Mouse (Mus musculus) right cerebral cortex, postnatal 36 days (tissue): ENCODE measurements around the gene B4galt5.

Experiments used
- DNase-seq, 2 experiments: peaks; one replicate each; pipeline ENCODE4 v3.0.0; 2022; ENCODE audit warnings: low spot score in 2 of 2, mixed read lengths in 1 of 2

Gene B4galt5

DNA sequence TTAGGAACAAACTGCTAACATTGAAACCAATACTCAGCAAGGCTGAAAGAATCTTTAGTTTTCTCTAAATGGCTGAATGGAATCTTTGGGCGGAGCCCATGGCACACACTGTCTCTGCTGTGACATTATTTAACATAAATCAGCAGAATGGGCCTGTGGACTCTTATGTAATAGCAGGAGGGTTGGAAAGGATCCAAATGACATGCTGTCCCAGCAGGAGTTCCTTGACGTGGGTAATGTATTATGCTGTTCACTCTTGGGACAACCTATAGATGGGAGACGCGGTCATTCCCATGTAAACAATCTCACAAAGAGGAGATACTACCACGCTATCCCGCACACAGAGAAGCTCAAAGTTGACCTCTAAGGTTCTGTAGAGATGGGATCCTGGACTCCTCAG is 15.5 kb downstream of the B4galt5 start:
- no peak for DNase-seq

DNA sequence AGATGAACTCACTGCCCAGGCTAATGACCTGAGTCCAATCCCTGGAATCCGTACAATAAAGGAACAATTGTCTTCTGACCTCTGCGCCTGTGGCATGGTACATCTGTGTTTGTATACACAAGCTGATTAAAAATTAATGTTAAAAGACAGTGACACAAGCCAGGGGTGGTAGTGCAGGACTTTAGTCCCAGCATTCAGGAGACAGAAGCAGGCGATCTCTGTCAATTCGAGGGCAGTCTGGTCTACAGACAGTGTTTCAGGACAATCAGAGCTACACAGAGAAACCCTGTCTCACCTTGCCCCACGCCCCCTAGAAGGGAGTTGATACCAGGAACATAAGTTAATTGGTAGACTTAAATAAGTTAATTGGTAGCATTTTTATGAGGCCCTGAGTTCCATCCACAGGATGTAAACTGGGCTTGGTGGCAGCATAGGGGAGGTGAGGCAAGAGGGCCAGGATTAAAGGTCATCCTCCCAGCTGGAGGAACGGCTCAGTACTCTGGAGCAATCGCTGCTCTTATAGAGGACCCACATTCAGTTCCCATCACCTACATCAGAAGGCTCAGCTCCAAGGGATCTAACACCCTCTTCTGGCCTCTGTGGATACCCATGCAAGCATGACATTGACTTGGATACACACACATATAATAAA is 16.5 kb downstream of the B4galt5 start:
- DNase-seq: no peak

DNA sequence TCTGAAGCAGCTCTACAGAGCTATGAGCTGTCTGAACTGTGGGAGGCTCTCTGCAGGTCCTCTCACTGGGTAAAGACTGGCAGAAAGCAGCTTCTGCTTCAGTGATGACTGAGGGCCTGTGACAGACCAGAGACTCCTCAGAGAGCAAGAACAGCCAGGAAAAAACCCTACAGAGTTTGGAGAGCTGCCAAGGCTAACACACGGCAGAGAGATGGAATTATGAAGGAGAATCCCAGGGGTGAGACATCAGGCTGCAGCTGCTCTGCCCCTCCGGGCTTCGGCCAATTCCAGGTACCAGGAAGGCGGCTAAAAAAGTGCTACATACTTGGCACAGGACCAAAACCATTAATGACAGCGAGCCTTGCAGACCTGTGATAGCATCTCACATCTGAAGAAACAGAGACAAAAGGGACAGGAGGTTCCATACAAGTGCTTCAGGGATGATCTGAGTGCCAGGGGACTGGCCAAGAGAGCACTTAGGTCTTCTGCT is 17.5 kb downstream of the B4galt5 start:
- DNase-seq: no peak

DNA sequence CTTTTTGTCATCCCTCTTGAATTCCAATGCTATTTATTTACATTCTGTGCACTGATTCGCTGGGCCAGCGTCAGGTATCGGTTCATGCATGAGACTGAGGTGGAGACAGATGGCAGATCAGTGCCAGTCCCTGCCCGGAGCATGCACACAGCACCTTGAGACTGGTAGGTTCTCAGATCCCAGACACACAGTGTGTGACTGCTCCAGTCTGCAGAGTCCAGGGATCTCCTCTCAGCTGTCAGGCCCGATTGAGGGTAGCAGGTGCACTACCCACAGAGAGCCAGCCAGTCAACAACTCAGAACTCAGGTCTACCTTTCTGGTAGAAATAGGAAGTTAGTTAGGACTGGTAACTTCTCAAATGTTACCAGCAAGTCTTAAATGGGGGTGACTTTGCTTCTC is 18.4 kb downstream of the B4galt5 start:
- DNase-seq: no peak

DNA sequence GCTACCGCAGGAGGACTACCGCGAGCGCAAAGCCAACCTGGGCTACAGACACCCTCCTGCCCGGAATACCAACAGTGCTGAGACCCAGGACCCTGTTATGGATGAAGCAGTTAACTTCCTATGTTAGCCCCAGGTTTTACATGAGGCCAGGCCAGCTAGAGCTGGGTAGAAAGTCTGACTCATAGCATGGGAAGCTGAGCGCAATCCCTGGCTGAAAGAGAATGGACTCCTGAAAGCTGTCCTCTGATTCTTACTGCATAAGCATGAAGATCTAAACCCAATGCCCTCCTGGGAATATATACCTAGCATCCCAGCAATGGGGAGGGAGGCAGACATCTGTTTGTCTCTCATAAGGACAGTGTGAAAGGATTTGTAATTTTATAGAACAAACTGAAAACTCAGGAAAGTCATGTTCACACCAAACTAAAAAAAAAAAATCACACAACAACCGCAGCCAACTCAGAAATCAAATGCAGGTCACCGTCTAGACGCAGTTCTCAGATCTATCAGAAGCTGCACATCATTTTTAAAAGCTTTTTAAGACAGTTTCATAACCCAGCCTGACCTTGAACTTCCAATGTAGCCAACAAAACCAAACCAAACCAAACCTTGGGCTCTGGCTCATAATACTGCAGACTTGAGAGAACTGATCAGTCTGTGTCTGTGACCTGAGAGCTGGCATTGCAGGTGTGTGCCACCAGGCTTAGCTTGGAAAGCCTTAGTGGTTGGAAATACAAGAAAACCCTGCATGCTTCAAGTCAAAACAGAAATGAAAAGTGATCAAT is 19.3 kb downstream of the B4galt5 start:
- no peak for DNase-seq

DNA sequence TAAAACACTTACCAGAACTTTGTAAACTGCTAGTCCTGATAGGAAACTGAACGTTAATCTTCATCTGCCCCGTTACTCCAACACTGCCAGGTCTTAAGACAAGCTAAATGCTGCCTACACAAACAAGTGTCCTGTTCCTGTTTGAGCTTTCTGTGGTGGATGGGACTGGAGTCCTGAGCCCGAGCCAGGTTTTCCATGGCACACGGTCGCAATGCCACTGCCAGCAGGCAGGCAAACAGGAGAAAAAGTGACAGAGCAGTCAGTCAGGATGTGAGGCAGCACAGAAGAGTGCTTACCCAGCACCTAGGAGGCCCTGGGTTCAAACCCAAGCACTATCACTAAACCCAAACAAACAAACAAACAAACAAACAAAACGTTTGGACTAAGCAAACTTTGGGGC is 20.6 kb downstream of the B4galt5 start:
- DNase-seq: no peak

DNA sequence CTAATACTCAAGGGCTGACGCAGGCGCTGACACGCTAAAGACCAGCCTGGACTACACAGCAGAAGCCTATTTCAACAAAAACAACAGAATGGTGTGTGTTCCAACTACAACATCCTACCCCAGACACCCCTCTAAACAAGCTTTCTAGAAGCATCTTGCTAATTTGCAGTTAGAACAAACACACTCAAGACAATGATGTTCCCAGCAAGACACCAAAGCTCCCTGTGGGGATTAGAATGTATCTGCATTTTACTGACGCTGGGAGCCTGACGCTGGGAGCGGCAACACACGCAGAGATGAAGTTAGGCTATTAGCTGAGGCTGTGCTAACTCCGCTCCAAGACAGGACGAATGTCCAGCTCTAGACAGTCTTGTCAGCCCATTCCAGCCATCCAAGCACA is 22.4 kb downstream of the B4galt5 start:
- DNase-seq: no peak

DNA sequence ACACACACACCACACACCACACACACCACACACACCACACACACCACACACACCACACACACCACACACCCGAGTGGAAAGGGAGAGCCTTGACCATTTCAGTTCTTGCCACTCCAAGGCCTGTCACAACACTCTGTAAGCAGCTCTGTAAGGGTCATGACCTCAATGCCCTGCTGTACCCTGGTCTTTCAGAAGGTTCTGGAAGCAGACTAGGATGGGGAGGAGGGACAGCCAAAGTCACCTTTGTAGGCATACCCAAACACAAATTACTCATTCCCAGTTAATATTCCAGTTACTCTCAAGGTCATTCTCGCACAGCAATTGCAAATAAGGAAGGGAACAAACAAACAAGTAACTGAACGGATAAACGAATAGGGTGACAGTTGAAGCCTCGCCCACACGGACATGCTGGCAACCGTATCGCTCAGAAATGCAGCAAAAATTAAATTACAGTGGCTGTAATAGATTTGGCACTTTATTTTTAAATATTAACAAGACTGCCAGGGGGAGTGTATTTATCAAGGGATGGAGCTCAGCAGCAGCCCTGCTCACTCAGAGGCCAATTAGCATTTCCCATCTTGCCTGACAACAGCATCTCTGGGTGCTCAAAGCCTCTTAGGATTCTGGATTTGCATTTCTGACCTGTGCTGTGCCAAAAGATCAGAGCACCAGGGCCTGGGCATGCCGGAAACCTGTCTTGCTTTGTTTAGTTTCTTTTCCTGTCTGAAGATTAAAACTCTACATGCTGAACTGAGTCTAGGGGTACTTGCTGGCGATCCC is 24.6 kb downstream of the B4galt5 start:
- DNase-seq: no peak

DNA sequence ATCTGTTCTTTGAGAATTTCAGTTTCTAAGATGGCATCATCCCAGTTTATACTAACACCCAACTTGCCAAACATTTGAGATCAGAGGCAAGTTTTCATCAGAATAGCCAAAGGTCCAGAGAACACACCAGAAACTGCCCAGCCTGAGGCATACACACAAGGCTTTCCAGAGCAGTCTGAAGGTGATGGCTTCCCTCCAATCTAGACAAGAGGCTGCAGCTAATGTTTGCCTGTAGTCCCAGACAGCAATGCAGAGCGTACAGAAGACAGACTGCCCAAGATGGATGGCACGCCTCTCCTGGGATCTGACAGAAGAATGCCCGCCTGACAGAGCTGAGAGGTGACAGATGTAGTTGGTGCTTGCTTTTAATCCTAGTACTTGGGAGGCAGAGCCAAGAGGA is 25.9 kb downstream of the B4galt5 start:
- no peak for DNase-seq

DNA sequence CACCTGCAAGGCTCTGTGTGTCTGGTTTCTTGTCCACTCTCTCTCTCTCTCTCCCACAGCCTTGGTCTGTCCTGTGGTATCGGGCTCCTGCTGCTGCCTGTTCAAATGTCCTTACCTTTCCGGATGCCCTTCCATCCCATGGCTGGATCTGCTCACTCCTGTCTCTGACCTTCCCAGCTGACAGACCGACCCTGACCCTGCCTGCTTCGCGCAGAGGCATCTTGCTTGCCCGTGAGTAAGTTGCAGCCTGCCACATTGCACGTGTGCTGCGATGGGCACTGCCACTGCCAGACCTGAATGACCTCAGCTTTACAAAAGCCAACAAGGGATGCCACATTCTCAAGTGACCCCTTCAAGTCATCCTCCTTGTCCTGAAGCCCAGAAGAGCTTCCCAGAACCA is 27.6 kb downstream of the B4galt5 start:
- DNase-seq: no peak

DNA sequence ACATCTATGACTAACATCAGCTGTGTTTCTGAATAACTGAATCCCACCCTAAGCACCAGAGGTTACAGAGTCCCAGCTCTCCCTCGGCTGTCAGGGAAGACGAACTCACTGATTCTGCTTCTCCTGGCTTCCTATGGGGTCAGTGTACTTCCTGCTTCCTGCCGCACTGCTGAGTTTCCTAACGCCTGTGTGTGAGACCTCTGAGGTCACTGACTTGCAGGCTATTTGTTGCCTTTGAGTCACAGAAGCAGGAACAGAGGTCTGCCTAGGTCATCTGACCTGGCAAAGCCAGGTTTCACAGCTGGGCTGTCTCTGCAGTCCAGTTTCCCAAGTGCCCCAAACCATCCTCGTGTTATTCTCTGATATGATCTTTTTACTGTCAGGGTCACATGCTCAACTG is 30.0 kb downstream of the B4galt5 start:
- DNase-seq: no peak

DNA sequence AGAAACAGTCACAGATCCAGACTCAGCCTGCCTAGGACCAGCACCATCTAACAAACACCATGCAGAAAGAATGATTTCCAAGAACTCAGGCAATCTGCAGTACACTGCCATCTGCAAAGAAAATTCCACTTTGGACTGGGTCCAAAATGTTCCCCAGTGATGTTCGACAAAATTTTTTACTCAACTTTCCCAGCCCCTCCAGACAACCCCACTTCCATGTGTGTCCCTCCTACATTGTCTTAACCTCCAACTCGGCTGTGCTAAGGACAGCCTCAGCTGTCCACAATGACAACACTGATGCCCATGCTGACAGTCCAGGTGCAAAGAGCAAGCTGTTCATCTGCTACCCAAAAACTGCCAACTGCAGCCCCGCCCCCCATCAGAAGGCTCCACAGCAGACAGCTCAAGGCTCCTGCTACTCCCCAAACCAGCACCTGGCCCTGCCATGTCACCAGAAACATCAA is 32.2 kb downstream of the B4galt5 start:
- no peak for DNase-seq

DNA sequence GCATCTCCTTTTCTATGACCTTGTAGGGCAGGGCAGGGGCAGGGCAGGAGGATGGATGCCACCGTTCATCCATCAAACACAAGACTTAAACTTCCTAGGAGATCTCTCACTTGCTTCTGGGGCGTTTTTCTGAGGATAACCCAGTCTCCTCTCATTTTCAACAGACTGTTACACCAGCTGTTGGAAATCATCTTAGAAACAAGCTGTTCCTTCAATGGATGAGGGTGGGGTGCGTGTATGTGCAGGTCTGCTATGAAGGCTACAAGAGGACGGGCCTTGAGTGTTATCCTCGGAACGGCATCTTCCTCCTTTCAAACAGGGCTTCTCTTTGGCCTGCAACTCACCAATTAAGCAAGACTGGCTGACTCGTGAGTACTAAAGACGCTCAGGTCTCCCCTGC is 34.5 kb downstream of the B4galt5 start:
- no peak for DNase-seq

DNA sequence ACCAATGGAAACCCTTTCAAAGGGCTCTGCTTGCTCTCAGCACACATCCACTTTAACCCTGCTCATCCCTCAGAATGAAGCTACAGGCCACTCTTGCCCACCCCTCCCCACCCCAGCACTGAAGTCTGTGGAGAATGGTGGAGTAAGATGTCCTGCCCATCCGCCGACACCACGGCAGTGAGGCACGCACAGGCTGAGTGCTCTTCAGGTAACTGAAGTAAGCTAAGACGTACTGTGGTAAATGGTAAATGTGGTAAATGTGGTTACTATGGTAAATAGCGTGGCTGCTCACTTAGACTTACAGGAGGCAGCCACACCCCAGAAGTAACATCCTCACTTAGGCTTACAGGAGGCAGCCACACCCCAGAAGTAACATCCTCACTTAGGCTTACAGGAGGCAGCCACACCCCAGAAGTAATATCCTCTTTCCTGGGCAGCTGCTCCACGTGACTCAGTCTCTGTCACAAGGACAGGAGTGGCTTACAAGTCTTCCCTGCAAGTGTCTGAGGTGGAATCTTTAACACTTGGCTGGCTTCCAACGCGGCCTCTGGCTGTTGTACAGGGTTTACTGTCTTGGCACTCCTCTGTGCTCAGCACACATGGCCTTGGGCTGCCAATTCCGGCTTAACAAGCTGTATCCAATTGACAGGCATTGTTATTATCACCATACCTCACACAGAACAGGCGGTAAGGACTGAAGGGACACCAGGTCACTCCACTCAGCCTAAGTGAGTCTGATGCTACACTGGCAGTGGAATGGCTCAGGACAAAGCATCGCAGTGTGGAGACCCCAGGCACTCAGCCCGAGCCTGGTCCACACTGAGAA is 35.3 kb downstream of the B4galt5 start:
- no peak for DNase-seq

DNA sequence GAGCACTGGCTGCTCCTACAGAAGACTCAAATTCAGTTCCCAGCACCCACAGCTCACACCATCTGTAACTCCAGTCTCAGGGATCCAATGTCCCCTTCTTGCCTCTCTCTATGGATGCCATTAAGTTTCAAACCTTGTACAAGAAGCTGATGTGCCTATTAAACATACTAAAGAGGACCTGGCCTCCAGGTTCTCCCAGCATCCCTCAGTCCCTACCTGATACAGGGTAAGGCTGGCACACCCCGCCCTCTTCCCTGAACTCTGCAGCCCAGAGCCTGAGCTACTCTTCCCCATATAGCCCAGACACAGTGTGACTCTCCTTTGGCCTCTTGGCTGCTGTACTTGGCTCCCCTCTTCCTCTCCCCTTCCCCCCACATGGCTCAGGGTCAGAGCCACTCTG is 38.9 kb downstream of the B4galt5 start:
- no peak for DNase-seq

DNA sequence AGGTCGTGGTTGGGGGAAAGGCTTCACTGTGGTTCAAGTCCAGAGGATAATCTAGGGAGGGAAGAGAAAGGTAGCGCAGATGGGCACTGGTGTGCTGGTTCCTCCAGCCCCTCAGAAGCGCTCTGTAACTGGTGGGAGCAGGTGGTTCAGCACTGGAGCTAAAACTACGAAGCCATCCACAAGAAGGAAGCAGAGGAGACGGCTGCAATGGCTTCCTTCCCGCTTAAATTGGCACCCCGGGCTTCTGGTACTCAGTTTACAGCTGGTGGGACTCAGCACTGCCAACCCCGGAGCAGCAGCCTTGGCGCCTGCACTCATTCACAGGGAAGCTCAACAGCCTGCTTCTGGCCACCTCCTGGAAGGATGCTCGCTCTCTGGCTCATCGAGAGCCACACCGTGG is 39.7 kb downstream of the B4galt5 start:
- no peak for DNase-seq

DNA sequence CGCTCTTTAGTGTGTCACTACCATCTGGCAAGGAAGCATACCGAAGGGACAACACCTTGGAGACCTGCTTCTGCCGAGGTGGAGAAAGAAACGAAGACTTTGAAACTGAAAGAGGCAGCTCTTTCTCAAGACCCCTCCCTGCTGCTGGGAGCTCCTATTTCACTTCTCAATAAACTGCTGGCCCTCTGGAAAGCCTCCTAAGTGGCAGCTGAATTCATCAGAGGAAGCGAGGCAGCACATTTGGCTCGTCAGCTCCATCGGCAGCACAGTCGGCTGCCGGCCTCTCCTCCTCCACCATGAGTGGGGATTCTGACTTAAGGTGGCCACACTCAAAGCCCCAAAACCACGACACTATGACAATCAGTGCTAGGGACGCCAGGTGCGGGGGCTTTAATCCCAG is 41.3 kb downstream of the B4galt5 start:
- DNase-seq: no peak

DNA sequence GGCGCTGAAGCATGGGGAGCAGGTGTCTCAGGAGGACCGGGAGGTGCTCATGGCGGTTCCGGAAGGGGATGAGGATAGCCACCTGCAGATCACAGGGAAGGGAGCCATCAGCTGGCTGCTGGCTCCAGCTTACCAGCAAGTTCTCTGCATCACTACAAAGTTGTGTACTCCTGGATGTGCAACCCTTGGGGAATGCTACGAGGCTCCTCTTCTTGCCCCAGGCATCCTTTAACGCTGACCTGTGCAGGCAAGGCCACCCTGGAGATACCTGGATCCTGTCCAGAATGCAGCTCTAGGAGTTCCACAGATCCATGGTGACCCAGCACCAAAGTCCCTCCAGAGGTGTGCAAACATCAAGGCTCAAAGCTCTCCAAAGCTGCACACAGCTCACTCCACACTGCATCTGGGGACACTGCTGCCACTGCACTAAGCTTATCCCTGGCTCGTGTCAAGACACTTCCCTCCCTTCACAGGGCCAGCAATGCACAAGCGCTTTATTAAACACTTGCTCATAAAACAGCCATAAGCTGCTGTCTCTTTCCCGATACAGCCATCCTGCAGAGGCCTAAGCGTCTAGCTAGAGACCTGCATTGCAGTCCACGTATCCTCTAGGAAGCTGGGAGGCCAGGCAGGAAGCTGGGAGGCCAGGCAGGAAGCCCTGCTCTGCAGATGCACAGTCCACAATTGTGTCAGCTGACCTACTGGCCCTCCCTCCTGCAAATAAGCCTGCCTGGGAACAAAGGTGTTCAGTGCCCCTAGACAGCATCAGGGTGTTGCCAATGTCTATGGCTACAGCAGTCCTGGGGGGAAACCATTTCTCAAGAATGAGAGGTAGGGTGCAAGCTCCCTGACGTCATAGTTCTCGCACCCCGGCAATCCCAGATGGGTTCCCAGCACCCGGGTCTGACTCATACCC is 42.1 kb downstream of the B4galt5 start:
- DNase-seq: no peak

DNA sequence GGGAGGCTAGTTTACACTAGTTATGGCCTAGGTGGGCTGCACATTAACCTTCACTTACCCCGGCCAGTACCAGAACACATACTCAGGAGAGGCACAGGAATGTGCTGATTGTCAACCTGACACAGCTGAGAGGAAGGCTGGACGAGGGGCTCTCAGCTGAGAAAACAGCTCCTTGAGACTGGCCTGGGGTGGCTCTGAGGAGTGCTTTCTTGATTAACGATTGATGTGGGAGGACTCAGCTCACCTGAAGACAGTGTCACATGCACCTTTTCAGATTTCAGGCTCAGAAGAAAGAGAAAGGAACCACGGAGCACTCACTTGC is 42.7 kb downstream of the B4galt5 start:
- no peak for DNase-seq

DNA sequence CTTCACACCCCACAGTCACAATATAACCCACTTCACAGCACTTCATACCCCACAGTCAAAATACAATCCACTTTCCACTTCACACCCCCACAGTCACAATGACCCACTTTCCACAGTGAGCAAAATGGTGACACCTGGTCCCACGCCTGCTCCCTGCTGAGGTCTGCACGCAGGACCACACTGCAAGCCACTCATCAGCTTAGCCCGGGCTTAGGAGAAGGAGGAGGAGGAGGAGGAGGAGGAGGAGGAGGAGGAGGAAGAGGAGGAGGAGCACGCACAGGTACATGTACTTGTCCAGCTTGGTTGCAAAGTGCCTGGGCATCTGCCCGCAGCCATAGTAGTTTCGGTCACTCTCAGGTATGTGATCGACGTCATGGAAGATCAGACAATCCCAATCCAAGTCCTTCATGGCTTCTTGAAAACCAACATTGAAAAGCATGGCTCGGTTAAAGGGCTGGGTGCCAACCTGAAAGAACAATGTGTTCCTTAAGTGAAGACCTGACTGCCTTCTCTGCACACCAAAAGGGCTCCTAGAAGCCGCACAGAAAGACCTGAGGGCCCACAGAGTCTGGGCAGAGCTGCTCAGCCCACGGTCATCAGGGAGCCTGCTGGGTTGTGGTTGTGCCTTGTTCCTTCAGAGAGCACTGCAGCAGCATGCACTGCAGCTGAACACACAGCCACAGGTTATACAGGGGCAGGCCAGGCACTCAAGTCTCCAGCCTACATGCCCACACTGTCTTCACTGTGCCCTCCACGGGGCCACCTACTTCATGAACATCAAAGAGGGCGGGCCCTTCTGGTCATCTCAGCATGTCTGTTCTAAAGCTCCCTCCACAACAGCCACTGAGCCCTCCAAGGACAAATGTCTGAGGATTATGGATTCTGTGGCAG is 43.4 kb downstream of the B4galt5 start:
- DNase-seq: no peak
